Mouse (Mus musculus) forebrain, embryonic 12.5 days (tissue): Measurements from ENCODE around the gene Zmym4. TPM values are rescaled to one million over a fixed set of nuclear protein-coding genes. Genes with fewer than 3 reads are reported as not detected.

Experiments used
- ATAC-seq: fragments of 200-750 bp; cut with Nextera tagmentation; 2 replicates; pipeline ENCODE4 v1.8.0; 2017; ENCODE audit warnings: moderate TSS enrichment; ENCODE audit not compliant: low FRiP score
- H3K27ac ChIP-seq: fragments of 300-500 bp; sonication (generic); 2 replicates; pipeline ENCODE4 v1.5.1; 2016; ENCODE audit warnings: mild to moderate bottlenecking
- H3K27me3 ChIP-seq: fragments of 300-500 bp; sonication (generic); 2 replicates; pipeline ENCODE4 v1.6.1; 2016; ENCODE audit warnings: mild to moderate bottlenecking
- H3K36me3 ChIP-seq: fragments of 300-500 bp; sonication (generic); replicated peaks from 2 replicates; pipeline ENCODE4 v1.6.1; 2016; ENCODE audit warnings: mild to moderate bottlenecking
- H3K4me1 ChIP-seq: fragments of 300-500 bp; sonication (generic); 2 replicates; pipeline ENCODE4 v1.6.1; 2016
- H3K4me2 ChIP-seq: fragments of 300-500 bp; sonication (generic); 2 replicates; pipeline ENCODE4 v1.6.1; 2016; ENCODE audit warnings: mild to moderate bottlenecking, moderate library complexity
- H3K4me3 ChIP-seq: fragments of 300-500 bp; sonication (generic); replicated peaks from 2 replicates; pipeline ENCODE4 v1.5.1; 2016; ENCODE audit warnings: mild to moderate bottlenecking
- H3K9ac ChIP-seq: fragments of 300-500 bp; sonication (generic); 2 replicates; pipeline ENCODE4 v1.6.1; 2016; ENCODE audit warnings: mild to moderate bottlenecking
- H3K9me3 ChIP-seq: fragments of 300-500 bp; sonication (generic); 2 replicates; pipeline ENCODE4 v1.6.1; 2016
- WGBS: fragments of 180-500 bp; shearing (Covaris S2); methylation state at CpG from one replicate; pipeline ENCODE4 v1.1.7; 2016; 5-methylcytosine and 5-hydroxymethylcytosine counted together
- polyA plus RNA-seq: library from polyadenylated mRNA; unstranded; fragments of >200 nt; fragmentation: Nextera tagmentation; extraction: Ambion mirVana; gene quantifications from 2 replicates; pipeline ENCODE4 v1.2.1, GENCODE M21; 2016

The Zmym4 gene
- polyA plus RNA-seq, 1 experiment from 2014 or later, result 48.1 TPM

DNA sequence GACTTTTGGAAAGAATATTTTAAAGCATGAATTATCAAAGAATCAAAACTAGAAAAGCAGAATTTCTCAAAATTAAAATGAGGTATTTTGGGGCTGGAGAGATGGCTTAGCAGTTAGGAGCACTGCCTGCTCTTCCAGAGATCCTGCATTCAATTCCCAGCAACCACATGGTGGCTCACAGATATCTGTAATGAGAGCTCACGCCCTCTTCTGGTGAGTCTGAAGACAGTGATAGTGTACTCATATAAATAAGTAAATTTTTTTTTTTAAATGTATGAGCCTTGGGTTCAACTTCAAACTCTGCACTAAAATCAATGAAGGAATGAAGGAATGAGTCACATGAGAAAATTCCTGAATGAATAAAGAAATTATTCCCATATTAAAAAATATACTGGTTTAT is 82.0 kb downstream of the Zmym4 start:
- 58% methylated on average over 1 of the region's 1 CpGs for WGBS
- Histone ChIP-seq H3K27me3 (no peaks in the 10 kb centered on the region), H3K27ac (no peak overlapping the region), H3K9me3 (no peaks in the 10 kb centered on the region), H3K36me3 (peaks cover 63% of the 10 kb centered on the region), H3K4me2 (no peak overlapping the region), H3K4me3 (no peak overlapping the region), H3K9ac (no peak overlapping the region), H3K4me1 (no peaks in the 10 kb centered on the region)
- ATAC-seq, result no peak

DNA sequence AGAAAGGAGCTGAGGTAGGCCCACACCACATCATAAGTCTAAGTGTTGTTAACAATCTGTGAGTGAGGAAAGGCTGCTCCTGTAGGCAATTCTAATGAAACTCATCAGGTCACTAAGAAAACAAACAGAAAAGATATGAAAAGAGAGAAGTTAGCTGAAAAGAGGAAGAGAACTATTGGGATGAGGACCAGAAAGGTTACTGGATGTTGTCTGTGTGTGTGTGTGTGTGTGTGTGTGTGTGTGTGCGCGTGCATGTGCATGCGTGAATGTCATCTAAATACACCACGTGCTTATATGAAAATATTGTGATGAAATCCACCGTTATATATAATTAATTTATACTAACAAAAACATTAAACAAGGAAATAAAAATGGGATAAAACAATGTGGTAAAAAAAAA is 84.3 kb downstream of the Zmym4 start:
- H3K27me3 ChIP-seq, result no peaks in the 10 kb centered on the region
- no peak overlapping the region for H3K9ac ChIP-seq
- H3K4me1 ChIP-seq, result no peaks in the 10 kb centered on the region
- WGBS, result 97% methylated on average over 5 of the region's 5 CpGs
- no peak overlapping the region for H3K4me2 ChIP-seq
- H3K4me3 ChIP-seq, result no peak overlapping the region
- peaks cover 64% of the 10 kb centered on the region for H3K36me3 ChIP-seq
- no peak for ATAC-seq
- no peak overlapping the region for H3K27ac ChIP-seq
- no peaks in the 10 kb centered on the region for H3K9me3 ChIP-seq

DNA sequence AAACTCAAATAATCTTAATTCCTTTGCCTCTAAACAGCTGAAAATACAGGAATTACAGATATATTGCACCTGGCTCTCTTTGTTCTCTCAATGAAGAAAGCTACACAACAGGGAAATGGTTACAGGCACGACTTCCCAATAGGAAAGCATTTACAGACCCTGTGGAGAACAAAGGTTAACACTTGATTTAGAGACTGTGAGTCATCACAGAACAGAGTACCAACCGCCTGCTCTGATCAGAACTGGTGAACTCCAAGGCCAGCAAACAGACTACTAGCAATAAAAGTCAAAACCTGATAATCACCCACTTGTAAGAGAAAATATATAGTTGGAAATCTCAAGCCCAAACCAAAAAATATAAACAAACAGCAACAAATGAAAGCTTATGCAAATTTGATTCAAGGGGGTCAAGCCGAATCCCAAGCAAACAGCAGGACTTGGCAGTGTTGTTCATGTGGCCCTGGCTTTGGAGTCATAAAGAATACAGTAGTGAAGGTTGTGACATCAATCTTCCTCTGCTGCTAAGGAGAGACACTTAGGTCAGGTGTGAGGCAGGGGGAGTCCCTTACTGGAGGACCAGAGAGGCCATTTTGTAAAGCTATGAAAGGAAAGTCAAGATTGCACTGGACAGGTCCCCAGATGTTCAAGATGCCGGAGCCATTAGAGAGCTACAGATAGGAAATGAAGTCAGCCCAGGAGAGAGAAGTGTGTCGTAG is 88.2 kb downstream of the Zmym4 start:
- no peak overlapping the region for H3K4me3 ChIP-seq
- H3K27me3 ChIP-seq, result no peaks in the 10 kb centered on the region
- no peaks in the 10 kb centered on the region for H3K9me3 ChIP-seq
- H3K9ac ChIP-seq, result no peak overlapping the region
- peaks cover 75% of the 10 kb centered on the region for H3K36me3 ChIP-seq
- H3K27ac ChIP-seq, result no peak overlapping the region
- H3K4me2 ChIP-seq, result no peak overlapping the region
- no peak for ATAC-seq
- 91% methylated on average over 5 of the region's 5 CpGs for WGBS
- H3K4me1 ChIP-seq, result no peaks in the 10 kb centered on the region

- H3K9ac ChIP-seq, result no peak overlapping the region
- no peak overlapping the region for H3K27ac ChIP-seq
- 78% methylated on average over 7 of the region's 7 CpGs for WGBS
- H3K27me3 ChIP-seq, result no peaks in the 10 kb centered on the region
- no peak overlapping the region for H3K4me3 ChIP-seq
- no peaks in the 10 kb centered on the region for H3K4me1 ChIP-seq
- H3K9me3 ChIP-seq, result no peaks in the 10 kb centered on the region
- peaks cover 68% of the 10 kb centered on the region for H3K36me3 ChIP-seq
- H3K4me2 ChIP-seq, result no peak overlapping the region
- no peak for ATAC-seq
These were observed 95.2 kb downstream of the Zmym4 start for GRCm38 (mm10) chr4:126872717-126873116.

- Histone ChIP-seq H3K27ac (no peak overlapping the region), H3K4me2 (no peak overlapping the region), H3K4me1 (no peaks in the 10 kb centered on the region), H3K27me3 (no peaks in the 10 kb centered on the region), H3K36me3 (peaks cover 69% of the 10 kb centered on the region), H3K9me3 (no peaks in the 10 kb centered on the region), H3K4me3 (no peak overlapping the region), H3K9ac (no peak overlapping the region)
- WGBS, result 89% methylated on average over 12 of the region's 12 CpGs
- no peak for ATAC-seq
These were observed 99.2 kb downstream of the Zmym4 start for GRCm38 (mm10) chr4:126868699-126869098.

GRCm38 (mm10) chr4:126861514-126862266 is 106.2 kb downstream of the Zmym4 start:
- no peak for ATAC-seq
- H3K4me2 ChIP-seq, result no peak overlapping the region
- no peak overlapping the region for H3K27ac ChIP-seq
- 83% methylated on average over 11 of the region's 11 CpGs for WGBS
- no peaks in the 10 kb centered on the region for H3K27me3 ChIP-seq
- H3K9me3 ChIP-seq, result no peaks in the 10 kb centered on the region
- peaks cover 65% of the 10 kb centered on the region for H3K36me3 ChIP-seq
- H3K4me3 ChIP-seq, result no peak overlapping the region
- no peaks in the 10 kb centered on the region for H3K4me1 ChIP-seq
- no peak overlapping the region for H3K9ac ChIP-seq

DNA sequence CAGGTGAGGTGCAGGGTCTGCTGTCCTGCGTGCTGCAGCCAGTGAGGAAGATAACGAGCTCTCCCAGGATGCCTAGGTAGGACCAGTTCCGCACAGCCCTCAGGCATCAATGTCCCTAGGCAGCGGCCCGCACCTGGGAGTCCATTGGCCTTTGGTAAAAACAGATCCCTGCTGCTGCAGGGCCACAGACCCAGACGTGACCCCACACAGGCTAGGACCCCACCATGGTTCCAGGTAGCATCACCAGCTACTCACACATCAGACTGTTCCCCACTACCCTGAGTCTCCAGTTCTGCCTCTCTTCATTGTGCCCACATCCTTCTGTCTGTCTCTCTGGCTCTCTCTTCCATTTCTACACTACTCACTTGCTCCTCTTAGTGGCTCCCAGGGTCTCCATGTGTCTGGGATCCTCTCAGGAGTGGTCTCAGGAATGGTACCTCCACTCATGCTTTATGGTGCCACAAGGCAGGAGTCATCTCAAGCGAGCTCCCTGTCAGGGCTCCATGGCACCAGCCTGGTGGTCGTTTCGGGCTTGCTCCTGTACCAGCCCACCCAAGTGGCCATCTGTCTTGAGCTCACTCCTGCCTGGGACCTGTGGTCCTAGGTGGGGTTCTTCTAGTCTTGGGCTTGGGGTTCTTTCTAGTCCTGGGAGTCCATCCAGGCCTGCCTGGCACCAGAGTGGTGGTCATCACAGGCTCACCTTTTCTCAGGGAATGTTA is 107.5 kb downstream of the Zmym4 start:
- no peak overlapping the region for H3K4me3 ChIP-seq
- H3K4me1 ChIP-seq, result no peaks in the 10 kb centered on the region
- H3K27me3 ChIP-seq, result no peaks in the 10 kb centered on the region
- ATAC-seq, result no peak
- H3K9ac ChIP-seq, result no peak overlapping the region
- H3K9me3 ChIP-seq, result no peaks in the 10 kb centered on the region
- H3K4me2 ChIP-seq, result no peak overlapping the region
- H3K36me3 ChIP-seq, result peaks cover 60% of the 10 kb centered on the region
- H3K27ac ChIP-seq, result no peak overlapping the region
- 90% methylated on average over 9 of the region's 9 CpGs for WGBS

GRCm38 (mm10) chr4:126852971-126853370 is 115.0 kb downstream of the Zmym4 start:
- no peaks in the 10 kb centered on the region for H3K4me1 ChIP-seq
- no peak overlapping the region for H3K27ac ChIP-seq
- ATAC-seq, result no peak
- no peaks in the 10 kb centered on the region for H3K27me3 ChIP-seq
- 85% methylated on average over 11 of the region's 11 CpGs for WGBS
- peaks cover 54% of the 10 kb centered on the region for H3K36me3 ChIP-seq
- no peak overlapping the region for H3K4me2 ChIP-seq
- no peak overlapping the region for H3K9ac ChIP-seq
- H3K4me3 ChIP-seq, result no peak overlapping the region
- H3K9me3 ChIP-seq, result no peaks in the 10 kb centered on the region

- no peaks in the 10 kb centered on the region for H3K9me3 ChIP-seq
- peaks cover 69% of the 10 kb centered on the region for H3K36me3 ChIP-seq
- H3K9ac ChIP-seq, result no peak overlapping the region
- WGBS, result 73% methylated on average over 4 of the region's 4 CpGs
- no peak overlapping the region for H3K4me2 ChIP-seq
- no peaks in the 10 kb centered on the region for H3K27me3 ChIP-seq
- ATAC-seq, result no peak
- H3K27ac ChIP-seq, result no peak overlapping the region
- no peaks in the 10 kb centered on the region for H3K4me1 ChIP-seq
- H3K4me3 ChIP-seq, result no peak overlapping the region
These were observed 117.2 kb downstream of the Zmym4 start for GRCm38 (mm10) chr4:126850778-126851080.

DNA sequence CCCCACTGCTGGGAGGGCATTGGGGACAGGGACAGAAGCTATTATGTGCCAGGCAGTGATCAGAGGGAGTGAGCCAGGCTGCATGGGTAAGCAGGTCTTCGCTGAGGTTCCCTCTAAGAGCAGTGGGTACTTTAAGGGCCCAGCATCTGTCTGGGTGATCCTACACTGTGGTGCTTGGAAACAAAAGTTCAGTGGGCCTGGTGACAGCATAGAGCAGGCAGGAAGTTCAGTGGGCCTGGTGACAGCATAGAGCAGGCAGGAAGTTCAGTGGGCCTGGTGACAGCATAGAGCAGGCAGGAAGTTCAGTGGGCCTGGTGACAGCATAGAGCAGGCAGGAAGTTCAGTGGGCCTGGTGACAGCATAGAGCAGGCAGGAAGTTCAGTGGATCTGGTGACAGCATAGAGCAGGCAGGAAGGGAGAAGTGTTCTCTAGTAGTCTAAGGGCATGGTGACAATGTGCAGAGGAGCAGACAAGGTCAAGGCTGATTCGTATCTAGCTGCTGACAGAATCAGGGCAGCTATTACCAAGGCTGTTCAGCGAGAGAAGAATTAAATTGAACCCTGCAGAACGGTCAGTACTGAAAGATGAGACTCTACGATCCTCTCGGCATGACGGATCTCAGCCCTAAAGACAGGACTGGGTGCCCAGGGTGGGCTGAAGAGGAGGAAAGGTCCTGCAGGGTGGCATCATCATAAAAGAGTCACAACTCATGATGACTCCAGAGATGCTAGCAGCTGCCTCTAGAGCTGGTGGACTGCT is 117.7 kb downstream of the Zmym4 start:
- no peak overlapping the region for H3K4me2 ChIP-seq
- no peak for ATAC-seq
- H3K4me1 ChIP-seq, result no peaks in the 10 kb centered on the region
- no peaks in the 10 kb centered on the region for H3K9me3 ChIP-seq
- H3K27ac ChIP-seq, result no peak overlapping the region
- peaks cover 69% of the 10 kb centered on the region for H3K36me3 ChIP-seq
- no peaks in the 10 kb centered on the region for H3K27me3 ChIP-seq
- H3K4me3 ChIP-seq, result no peak overlapping the region
- WGBS, result 93% methylated on average over 7 of the region's 7 CpGs
- no peak overlapping the region for H3K9ac ChIP-seq

DNA sequence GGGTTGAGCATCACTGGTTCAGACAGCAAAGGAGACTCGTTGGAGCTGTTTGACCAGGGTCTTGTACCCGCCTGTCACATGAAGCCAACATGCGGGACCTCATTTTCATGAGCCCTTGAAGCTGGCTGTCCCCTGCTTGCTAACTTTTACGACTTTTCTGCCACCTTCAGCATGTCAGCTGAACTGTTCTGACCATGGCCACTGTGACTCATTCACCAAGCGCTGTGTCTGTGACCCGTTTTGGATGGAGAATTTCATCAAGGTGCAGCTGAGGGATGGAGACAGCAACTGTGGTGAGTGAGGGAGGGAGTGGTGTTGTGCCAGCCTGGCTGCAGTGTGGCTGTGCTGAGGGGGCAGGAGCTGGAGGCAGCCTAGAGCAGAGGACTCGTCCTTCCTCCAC is 121.0 kb downstream of the Zmym4 start:
- no peak for ATAC-seq
- H3K36me3 ChIP-seq, result peaks cover 63% of the 10 kb centered on the region
- H3K27ac ChIP-seq, result no peak overlapping the region
- no peak overlapping the region for H3K9ac ChIP-seq
- 69% methylated on average over 7 of the region's 7 CpGs for WGBS
- H3K4me2 ChIP-seq, result no peak overlapping the region
- no peaks in the 10 kb centered on the region for H3K4me1 ChIP-seq
- H3K4me3 ChIP-seq, result no peak overlapping the region
- no peaks in the 10 kb centered on the region for H3K27me3 ChIP-seq
- no peaks in the 10 kb centered on the region for H3K9me3 ChIP-seq

- H3K9ac ChIP-seq, result no peak overlapping the region
- no peak overlapping the region for H3K4me2 ChIP-seq
- ATAC-seq, result no peak
- H3K36me3 ChIP-seq, result peaks cover 65% of the 10 kb centered on the region
- no peaks in the 10 kb centered on the region for H3K9me3 ChIP-seq
- 91% methylated on average over 4 of the region's 4 CpGs for WGBS
- H3K27me3 ChIP-seq, result no peaks in the 10 kb centered on the region
- H3K4me3 ChIP-seq, result no peak overlapping the region
- H3K4me1 ChIP-seq, result no peaks in the 10 kb centered on the region
- H3K27ac ChIP-seq, result no peak overlapping the region
These were observed 122.3 kb downstream of the Zmym4 start for GRCm38 (mm10) chr4:126845664-126846063.
